Mouse (Mus musculus) adrenal gland, postnatal 25 days (tissue): ENCODE measurements around the gene Dock2. TPM values are rescaled to one million over a fixed set of nuclear protein-coding genes. Genes with fewer than 3 reads are reported as not detected.
A peak's percentile ranks its signal among the peaks of the same experiment; 100 is the strongest.

Experiments
- DNase-seq: peaks from one replicate; pipeline ENCODE4 v3.0.0; 2021; ENCODE audit warnings: mixed read lengths
- total RNA-seq: library from RNA; stranded (reverse); gene quantifications from 2 replicates; pipeline ENCODE4 v1.2.3, GENCODE M21; 2021

Dock2 gene
- total RNA-seq, 1 experiment from 2014 or later, result 2.2 TPM

DNA sequence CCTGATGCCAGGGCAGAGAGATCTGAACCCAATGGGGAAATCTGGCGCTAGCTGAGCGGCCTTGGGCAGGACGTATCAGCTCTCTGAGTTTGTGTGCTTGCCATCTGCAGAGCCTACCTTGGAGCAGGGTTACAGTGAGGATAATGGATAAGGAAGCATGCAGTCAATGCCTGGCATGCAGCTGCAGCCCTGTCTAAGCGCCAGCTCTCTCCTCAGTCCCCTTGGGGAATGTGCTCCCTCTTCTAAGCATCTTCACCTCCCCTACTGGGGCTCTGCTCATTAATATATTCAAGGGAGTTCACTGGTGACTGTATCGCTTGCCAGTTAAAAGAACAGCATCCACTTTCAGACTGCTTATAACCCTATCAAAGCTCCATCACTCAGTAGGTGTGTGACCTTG is 439.4 kb downstream of the Dock2 start:
- peak; percentile 16 for DNase-seq

- no peak for DNase-seq
These were observed 439.9 kb downstream of the Dock2 start for GRCm38 (mm10) chr11:34343742-34344307.

DNA sequence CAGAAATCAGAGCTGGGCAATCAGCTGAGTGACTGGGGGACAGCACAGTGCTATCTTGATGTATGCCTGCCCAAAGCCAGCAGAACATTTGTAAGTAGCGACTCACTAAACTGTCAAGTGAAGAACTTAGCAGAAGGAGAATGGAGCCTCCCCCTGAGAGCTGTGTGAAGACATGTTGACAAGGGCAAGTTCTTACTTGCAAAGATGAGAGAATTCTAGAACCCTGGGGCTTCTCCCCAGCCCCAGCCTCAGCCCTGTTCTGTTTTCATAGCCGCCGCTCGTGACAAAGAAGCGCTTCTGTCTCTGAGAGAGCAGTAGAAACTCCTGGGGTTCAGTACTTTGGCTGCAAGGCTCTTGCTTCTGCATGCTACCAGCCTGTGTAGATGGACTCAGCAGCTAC is 444.0 kb downstream of the Dock2 start:
- DNase-seq, result no peak

GRCm38 (mm10) chr11:34337907-34338306 is 445.8 kb downstream of the Dock2 start:
- no peak for DNase-seq

GRCm38 (mm10) chr11:34332344-34333031 is 451.2 kb downstream of the Dock2 start:
- no peak for DNase-seq

- no peak for DNase-seq
These were observed 460.0 kb downstream of the Dock2 start for GRCm38 (mm10) chr11:34323664-34324063.

DNA sequence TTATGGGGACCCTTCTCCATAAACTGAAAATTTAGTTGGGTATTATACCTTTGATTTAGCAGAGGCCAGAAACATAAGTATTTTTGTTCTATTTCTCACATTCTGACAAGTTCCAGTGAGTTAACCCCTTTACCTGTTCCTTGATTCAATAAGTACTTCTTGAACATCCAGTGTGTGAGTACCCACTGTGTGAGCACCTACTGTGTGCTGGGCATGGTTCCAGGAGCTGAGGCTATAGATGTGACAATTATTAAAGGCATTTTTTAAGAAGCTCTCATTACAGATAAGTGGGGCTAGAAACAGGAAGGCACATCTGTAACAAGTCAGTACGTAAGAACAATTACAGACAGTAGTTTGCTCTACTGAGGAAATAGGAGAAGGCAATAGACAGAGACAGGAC is 464.4 kb downstream of the Dock2 start:
- no peak for DNase-seq

GRCm38 (mm10) chr11:34317001-34317400 is 466.7 kb downstream of the Dock2 start:
- no peak for DNase-seq

DNA sequence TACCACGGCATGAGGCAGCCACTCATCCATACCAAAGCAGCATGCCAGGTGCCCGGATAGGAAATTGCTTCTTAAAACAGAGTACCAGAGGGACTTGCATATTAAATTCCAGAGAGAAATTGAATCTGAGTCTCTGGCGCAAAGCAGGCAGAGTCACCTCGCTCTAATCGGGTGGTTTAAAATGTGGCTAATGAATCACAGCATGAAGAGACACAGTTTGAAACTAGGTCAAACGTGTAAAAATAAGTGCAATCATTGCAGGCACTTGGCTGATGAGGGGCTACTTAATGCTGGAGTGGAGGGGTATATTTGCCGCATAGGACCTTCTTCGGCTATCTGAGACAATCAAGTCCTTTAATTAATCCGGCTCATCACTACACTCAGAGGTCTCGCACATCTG is 467.5 kb downstream of the Dock2 start:
- DNase-seq, result no peak

DNA sequence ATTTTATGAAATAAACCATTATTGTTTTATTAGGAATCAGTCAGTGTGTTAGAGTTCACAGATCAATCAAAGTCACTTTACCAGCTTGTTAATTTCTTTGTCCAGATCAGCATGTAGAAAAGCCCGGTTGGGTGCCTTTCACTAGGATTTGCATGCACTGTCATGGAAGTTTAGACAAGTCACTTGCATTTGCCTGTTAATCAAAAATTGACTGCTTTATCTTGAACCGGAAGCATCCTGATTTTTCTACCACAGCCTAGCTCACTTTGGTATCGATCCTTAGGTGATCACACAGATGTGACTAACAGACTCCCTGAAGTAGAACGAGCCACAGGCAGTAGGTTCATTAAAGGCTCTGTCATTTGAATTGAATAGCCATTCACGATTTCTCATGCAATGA is 468.3 kb downstream of the Dock2 start:
- no peak for DNase-seq

- DNase-seq, result no peak
These were observed 468.9 kb downstream of the Dock2 start, which contains the start of gene Fam196b for GRCm38 (mm10) chr11:34314534-34315379. TSS of gene Fam196b (plus strand) at chr11:34314822.

- DNase-seq, result no peak
These were observed 471.5 kb downstream of the Dock2 start for GRCm38 (mm10) chr11:34312208-34312607.

GRCm38 (mm10) chr11:34311717-34312116 is 472.0 kb downstream of the Dock2 start:
- DNase-seq, result no peak

DNA sequence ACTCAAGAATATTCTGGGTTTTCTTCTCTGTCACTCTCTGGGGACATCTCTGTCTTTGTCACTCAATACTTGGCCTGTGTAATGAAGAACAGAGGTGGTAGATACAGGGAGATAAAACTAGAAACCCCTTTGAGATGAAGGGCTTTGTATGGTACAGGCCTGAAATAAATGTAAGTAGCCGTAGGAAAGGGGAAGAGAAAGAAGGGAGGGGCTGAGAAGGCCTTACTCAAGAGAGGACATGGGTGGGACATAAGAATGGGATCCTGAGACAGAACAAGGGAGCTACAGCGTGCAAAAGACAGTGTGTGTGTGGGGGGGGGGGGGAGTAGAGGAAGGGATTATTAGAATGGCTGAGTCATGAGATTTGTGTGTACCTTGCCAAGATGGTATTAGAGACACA is 474.3 kb downstream of the Dock2 start:
- DNase-seq, result no peak

DNA sequence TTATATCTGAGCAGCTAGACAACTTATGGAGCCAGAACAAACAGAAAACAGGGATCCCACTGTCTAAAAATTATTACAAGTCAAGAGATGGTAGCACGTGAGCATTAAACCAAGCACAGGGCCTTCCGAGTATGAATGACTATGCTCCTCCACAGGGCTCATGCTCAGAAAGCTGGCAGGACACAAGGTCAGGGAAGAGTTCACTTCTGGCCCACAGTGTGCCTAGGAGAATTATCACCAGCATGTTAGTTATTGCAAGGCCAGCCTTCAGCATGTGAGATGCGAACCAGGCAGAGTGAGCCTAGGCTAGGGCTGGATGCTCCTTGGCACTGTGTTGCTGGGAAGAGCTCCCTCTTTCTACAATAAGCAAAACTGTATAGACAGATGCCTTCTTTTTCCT is 475.0 kb downstream of the Dock2 start:
- peak; percentile 3 for DNase-seq

GRCm38 (mm10) chr11:34306231-34306630 is 477.5 kb downstream of the Dock2 start:
- DNase-seq, result peak; percentile 18

- no peak for DNase-seq
These were observed 483.6 kb downstream of the Dock2 start for GRCm38 (mm10) chr11:34300064-34300463.

GRCm38 (mm10) chr11:34299550-34299949 is 484.1 kb downstream of the Dock2 start:
- DNase-seq, result no peak

- DNase-seq, result no peak
These were observed 485.9 kb downstream of the Dock2 start for GRCm38 (mm10) chr11:34297698-34298378.

DNA sequence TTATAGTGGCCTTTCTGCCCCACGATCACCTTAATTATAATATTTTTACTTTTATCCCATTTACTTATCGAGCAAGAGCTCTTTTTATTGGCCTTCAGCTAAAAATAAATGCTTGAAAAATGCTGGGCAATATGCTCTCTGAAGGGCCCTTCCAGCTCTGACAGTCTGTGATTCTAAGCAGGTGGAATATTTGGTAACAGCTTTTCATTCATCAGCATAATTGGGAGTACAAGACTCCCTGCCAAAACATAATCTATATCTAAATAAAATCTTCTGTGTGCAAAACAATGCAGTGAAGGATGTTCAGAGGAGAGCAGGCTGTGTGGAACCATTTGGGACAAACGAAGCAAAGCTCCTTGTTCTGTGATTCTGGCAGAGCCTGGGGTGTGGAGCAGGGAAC is 492.4 kb downstream of the Dock2 start:
- no peak for DNase-seq

GRCm38 (mm10) chr11:34290708-34291107 is 493.0 kb downstream of the Dock2 start:
- DNase-seq, result no peak

GRCm38 (mm10) chr11:34290265-34290664 is 493.4 kb downstream of the Dock2 start:
- DNase-seq, result no peak
